Mouse (Mus musculus): ENCODE results near the gene Chst3. TPM values are rescaled to one million over a fixed set of nuclear protein-coding genes. Genes with fewer than 3 reads are reported as not detected.
"Not testable (repeated sequence)": the region's sequence is repeated elsewhere in the genome, so short reads cannot be mapped to it uniquely, and the experiment has no call there.

Chst3 gene
- total and polyA plus RNA-seq, 2 experiments from 2014 or later, result 0.89 to 7.2 TPM

- Histone ChIP-seq H3K27me3 (ENCODE audit: insufficient read depth, low read length) (no peaks in the 10 kb centered on the region), H3K9ac (replicated peaks; ENCODE audit: low read length) (no peak overlapping the region), H3K4me1 (ENCODE audit: insufficient read depth, low read length) (peaks cover 17% of the 10 kb centered on the region), H3K4me3 (ENCODE audit: low read length) (no peak overlapping the region), H3K9me3 (ENCODE audit: low read length) (no peaks in the 10 kb centered on the region), H3K27ac (no peak overlapping the region), H3K4me2 (ENCODE audit: low read depth, low read length) (no peak overlapping the region), H3K36me3 (ENCODE audit: insufficient read depth, low read length) (no peaks in the 10 kb centered on the region)
- TF ChIP-seq CTCF (IDR thresholded peaks at IDR 0.05; ENCODE audit: low read depth), result no peak
- DNase-seq (ENCODE audit: low spot score), result peak; percentile 1
- no peak for ATAC-seq
- 78% methylated on average over 6 of the region's 6 CpGs for WGBS
These were observed 29.4 kb downstream of the Chst3 start for GRCm38 (mm10) chr10:60189534-60190186.

DNA sequence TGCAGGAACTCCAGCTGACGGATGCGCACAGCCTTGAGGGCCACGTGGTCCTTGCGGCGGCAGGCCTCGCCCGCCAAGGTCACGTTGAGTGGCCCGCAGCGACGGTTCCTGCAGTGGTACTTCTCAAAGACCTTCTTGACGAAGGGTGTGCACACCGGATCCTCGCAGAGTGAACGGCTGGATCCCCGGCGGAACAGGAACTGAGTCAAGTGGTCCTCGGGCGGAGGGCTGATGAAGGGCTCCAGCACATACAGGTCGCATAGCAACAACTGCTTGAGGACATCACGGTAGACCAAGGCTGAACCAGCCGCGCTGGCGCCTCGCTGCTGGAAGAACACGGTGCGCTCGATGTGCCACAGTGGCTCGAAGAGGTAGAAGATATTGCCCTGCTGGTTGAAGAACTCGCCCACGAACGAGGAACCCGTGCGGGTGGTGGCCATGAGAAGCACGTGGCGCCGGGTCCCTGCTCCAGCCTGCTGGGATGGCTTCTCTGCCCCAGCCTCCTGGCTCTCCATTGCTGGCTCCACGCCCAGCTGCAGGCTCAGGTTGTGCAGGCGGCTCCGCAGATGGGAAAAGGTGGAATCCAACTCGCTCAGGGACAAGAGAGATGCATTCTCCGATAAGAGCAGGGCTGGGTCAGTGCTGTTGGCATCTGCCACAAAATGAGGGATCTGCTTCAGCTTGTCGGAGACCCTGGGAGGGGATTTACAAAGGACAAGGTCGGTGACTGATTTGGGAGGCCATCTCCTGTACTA is 32.7 kb downstream of the Chst3 start:
- Histone ChIP-seq H3K27ac (no peak overlapping the region), H3K27me3 (ENCODE audit: insufficient read depth, low read length) (no peaks in the 10 kb centered on the region), H3K4me2 (ENCODE audit: low read depth, low read length) (no peak overlapping the region), H3K36me3 (ENCODE audit: insufficient read depth, low read length) (no peaks in the 10 kb centered on the region; the same call in 1 of the 2 replicates), H3K4me1 (ENCODE audit: insufficient read depth, low read length) (no peaks in the 10 kb centered on the region), H3K9ac (replicated peaks; ENCODE audit: low read length) (no peak overlapping the region), H3K4me3 (ENCODE audit: low read length) (no peak overlapping the region), H3K9me3 (ENCODE audit: low read length) (no peaks in the 10 kb centered on the region)
- no peak for TF ChIP-seq CTCF (IDR thresholded peaks at IDR 0.05; ENCODE audit: low read depth)
- DNase-seq (ENCODE audit: low spot score) (peak; percentile 13), ATAC-seq (no peak)
- WGBS, result 86% methylated on average over 44 of the region's 44 CpGs

GRCm38 (mm10) chr10:60185023-60185709 is 33.9 kb downstream of the Chst3 start:
- no peak for TF ChIP-seq CTCF (IDR thresholded peaks at IDR 0.05; ENCODE audit: low read depth)
- DNase-seq (ENCODE audit: low spot score), result peak; percentile 65
- Histone ChIP-seq H3K4me1 (ENCODE audit: insufficient read depth, low read length) (no peaks in the 10 kb centered on the region), H3K36me3 (ENCODE audit: insufficient read depth, low read length) (no peaks in the 10 kb centered on the region; the same call in 1 of the 2 replicates), H3K9ac (replicated peaks; ENCODE audit: low read length) (no peak overlapping the region), H3K4me2 (ENCODE audit: low read depth, low read length) (no peak overlapping the region), H3K27ac (no peak overlapping the region), H3K9me3 (ENCODE audit: low read length) (no peaks in the 10 kb centered on the region), H3K27me3 (ENCODE audit: insufficient read depth, low read length) (no peaks in the 10 kb centered on the region), H3K4me3 (ENCODE audit: low read length) (no peak overlapping the region)
- WGBS, result 59% methylated on average over 10 of the region's 10 CpGs
- peak; percentile 22; the same call in 1 of the 2 replicates for ATAC-seq

GRCm38 (mm10) chr10:60175306-60175705 is 43.8 kb downstream of the Chst3 start:
- 88% methylated on average over 9 of the region's 9 CpGs for WGBS
- not testable (repeated sequence) for H3K9me3 ChIP-seq (ENCODE audit: low read length); H3K4me2 ChIP-seq (ENCODE audit: low read depth, low read length); H3K27ac ChIP-seq; H3K36me3 ChIP-seq (ENCODE audit: insufficient read depth, low read length); ATAC-seq; H3K4me1 ChIP-seq (ENCODE audit: insufficient read depth, low read length); H3K27me3 ChIP-seq (ENCODE audit: insufficient read depth, low read length); DNase-seq (ENCODE audit: low spot score); H3K9ac ChIP-seq (replicated peaks; ENCODE audit: low read length); H3K4me3 ChIP-seq (ENCODE audit: low read length)

DNA sequence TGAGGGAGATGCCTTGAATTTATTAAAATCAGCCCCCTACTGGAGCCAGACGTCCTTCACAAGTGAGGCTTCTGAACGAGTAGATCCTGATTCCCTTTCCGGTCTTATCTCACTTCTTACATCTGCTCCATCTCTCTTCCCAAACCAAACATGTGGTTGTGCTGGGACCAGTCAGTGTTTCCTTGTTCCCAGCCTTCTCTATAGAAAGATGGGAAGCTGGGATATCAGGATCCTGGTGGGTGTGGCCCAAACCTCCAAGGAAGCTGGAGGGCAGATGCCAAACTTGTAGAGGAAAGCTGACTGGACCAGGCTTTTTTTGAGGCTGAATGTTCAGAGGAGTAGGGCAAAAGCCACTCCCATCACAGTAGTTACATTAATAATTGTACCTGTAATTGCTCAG is 44.6 kb downstream of the Chst3 start:
- no peak for DNase-seq (ENCODE audit: low spot score)
- Histone ChIP-seq H3K9ac (replicated peaks; ENCODE audit: low read length) (no peak overlapping the region), H3K4me1 (ENCODE audit: insufficient read depth, low read length) (no peaks in the 10 kb centered on the region), H3K4me3 (ENCODE audit: low read length) (no peak overlapping the region), H3K36me3 (ENCODE audit: insufficient read depth, low read length) (no peaks in the 10 kb centered on the region), H3K4me2 (ENCODE audit: low read depth, low read length) (no peak overlapping the region), H3K27me3 (ENCODE audit: insufficient read depth, low read length) (no peaks in the 10 kb centered on the region), H3K9me3 (ENCODE audit: low read length) (no peaks in the 10 kb centered on the region), H3K27ac (no peak overlapping the region)
- no peak for ATAC-seq
- WGBS, result 68% methylated on average over 3 of the region's 3 CpGs
- no peak for TF ChIP-seq CTCF (IDR thresholded peaks at IDR 0.05; ENCODE audit: low read depth)

- WGBS, result 36% methylated on average over 10 of the region's 10 CpGs
- H3K27me3 ChIP-seq (ENCODE audit: insufficient read depth, low read length), result no peaks in the 10 kb centered on the region
- H3K9ac ChIP-seq (replicated peaks; ENCODE audit: low read length), result no peak overlapping the region
- no peak overlapping the region for H3K4me3 ChIP-seq (ENCODE audit: low read length)
- no peaks in the 10 kb centered on the region for H3K4me1 ChIP-seq (ENCODE audit: insufficient read depth, low read length)
- no peaks in the 10 kb centered on the region for H3K9me3 ChIP-seq (ENCODE audit: low read length)
- TF ChIP-seq CTCF (IDR thresholded peaks at IDR 0.05; ENCODE audit: low read depth), result no peak
- DNase-seq (ENCODE audit: low spot score), result peak; percentile 74
- no peak overlapping the region for H3K27ac ChIP-seq
- no peaks in the 10 kb centered on the region for H3K36me3 ChIP-seq (ENCODE audit: insufficient read depth, low read length)
- H3K4me2 ChIP-seq (ENCODE audit: low read depth, low read length), result no peak overlapping the region
- peak; percentile 56; the same call in 1 of the 2 replicates for ATAC-seq
These were observed 46.0 kb downstream of the Chst3 start for GRCm38 (mm10) chr10:60173035-60173434.
